Mouse (Mus musculus) heart, embryonic 11.5 days (tissue): ENCODE data around the gene Disp2. TPM values are rescaled to one million over a fixed set of nuclear protein-coding genes. Genes with fewer than 3 reads are reported as not detected.
A peak's percentile ranks its signal among the peaks of the same experiment; 100 is the strongest.

Experiments used
- ATAC-seq: fragments of 200-750 bp; cut with Nextera tagmentation; replicated peaks from 2 replicates; pipeline ENCODE4 v1.8.0; 2017; ENCODE audit warnings: moderate library complexity; ENCODE audit not compliant: insufficient number of reproducible peaks, low FRiP score, low TSS enrichment
- H3K27ac ChIP-seq: fragments of 300-500 bp; sonication (generic); 2 replicates; pipeline ENCODE4 v1.5.1; 2014; ENCODE audit warnings: mild to moderate bottlenecking, low read depth, low read length
- H3K27me3 ChIP-seq: fragments of 300-500 bp; sonication (generic); 2 replicates; pipeline ENCODE4 v1.6.1; 2014; ENCODE audit warnings: mild to moderate bottlenecking, low read length, mixed read lengths; ENCODE audit not compliant: control insufficient read depth, insufficient read depth
- H3K36me3 ChIP-seq: fragments of 300-500 bp; sonication (generic); 2 replicates; pipeline ENCODE4 v1.6.1; 2014; ENCODE audit warnings: mild to moderate bottlenecking, low read length, moderate library complexity, mixed read lengths; ENCODE audit not compliant: control insufficient read depth, insufficient read depth
- H3K4me1 ChIP-seq: fragments of 300-500 bp; sonication (generic); 2 replicates; pipeline ENCODE4 v1.6.1; 2014; ENCODE audit warnings: low read length; ENCODE audit not compliant: control insufficient read depth, insufficient read depth
- H3K4me2 ChIP-seq: fragments of 300-500 bp; sonication (generic); 2 replicates; pipeline ENCODE4 v1.6.1; 2014; ENCODE audit warnings: mild to moderate bottlenecking, moderate library complexity
- H3K4me3 ChIP-seq: fragments of 300-500 bp; sonication (generic); 2 replicates; pipeline ENCODE4 v1.5.1; 2014; ENCODE audit warnings: low read depth, low read length
- H3K9ac ChIP-seq: fragments of 300-500 bp; sonication (generic); 2 replicates; pipeline ENCODE4 v1.6.1; 2014; ENCODE audit warnings: mild to moderate bottlenecking, low read depth, low read length, moderate library complexity
- H3K9me3 ChIP-seq: fragments of 300-500 bp; sonication (generic); replicated peaks from 2 replicates; pipeline ENCODE4 v1.6.1; 2016; ENCODE audit warnings: low read length; ENCODE audit not compliant: control insufficient read depth
- WGBS: fragments of 180-500 bp; shearing (Covaris S2); extraction: QIAGEN DNeasy Blood & Tissue Kit; methylation state at CpG from one replicate; pipeline ENCODE4 v1.1.7; 2014; ENCODE audit not compliant: insufficient replicate concordance; 5-methylcytosine and 5-hydroxymethylcytosine counted together
- polyA plus RNA-seq: library from polyadenylated mRNA; unstranded; fragments of >200 nt; fragmentation: Nextera tagmentation; extraction: Ambion mirVana; gene quantifications from 2 replicates; pipeline ENCODE4 v1.2.1, GENCODE M21; 2014

The Disp2 gene
- polyA plus RNA-seq, 1 experiment from 2014 or later: 0.21 TPM

- peak overlapping the region; percentile 75 for H3K4me3 ChIP-seq
- no peak overlapping the region for H3K9ac ChIP-seq
- 12% methylated on average over 7 of the region's 7 CpGs for WGBS
- no peaks in the 10 kb centered on the region for H3K9me3 ChIP-seq
- H3K36me3 ChIP-seq: no peaks in the 10 kb centered on the region
- peaks cover 22% of the 10 kb centered on the region for H3K4me1 ChIP-seq
- peaks cover 14% of the 10 kb centered on the region for H3K27me3 ChIP-seq
- H3K4me2 ChIP-seq: peak overlapping the region; percentile 85
- ATAC-seq: no peak
- no peak overlapping the region for H3K27ac ChIP-seq
Measured at GRCm38 (mm10) chr2:118744621-118745020, 34.9 kb upstream of the Disp2 start.

- Histone ChIP-seq H3K4me3 (peak within 1 kb of the TSS; percentile 75), H3K36me3 (no peaks in the 10 kb centered on the region), H3K4me2 (peak within 1 kb of the TSS; percentile 85), H3K27me3 (peaks cover 14% of the 10 kb centered on the region), H3K27ac (peak within 1 kb of the TSS; percentile 59), H3K4me1 (peaks cover 30% of the 10 kb centered on the region), H3K9me3 (no peaks in the 10 kb centered on the region), H3K9ac (peak within 1 kb of the TSS; percentile 91)
- ATAC-seq: peak; percentile 87
- under 1% methylated on average over 36 of the region's 57 CpGs for WGBS
Measured at GRCm38 (mm10) chr2:118745232-118745884, 34.2 kb upstream of the Disp2 start, which contains the start of gene Inafm2. Gene Inafm2, plus strand, starts transcription at chr2:118745758.

- Histone ChIP-seq H3K4me2 (peak overlapping the region; percentile 85), H3K27ac (peak overlapping the region; percentile 59), H3K36me3 (no peaks in the 10 kb centered on the region), H3K9me3 (no peaks in the 10 kb centered on the region), H3K9ac (peak overlapping the region; percentile 91), H3K27me3 (peaks cover 14% of the 10 kb centered on the region), H3K4me1 (peaks cover 37% of the 10 kb centered on the region), H3K4me3 (peak overlapping the region; percentile 75)
- WGBS: 1% methylated on average over 106 of the region's 113 CpGs
- peak; percentile 20 for ATAC-seq
Measured at GRCm38 (mm10) chr2:118745915-118746901, 33.3 kb upstream of the Disp2 start.

- H3K4me2 ChIP-seq: peak overlapping the region; percentile 85
- no peaks in the 10 kb centered on the region for H3K9me3 ChIP-seq
- H3K27me3 ChIP-seq: peaks cover 8% of the 10 kb centered on the region
- peak overlapping the region; percentile 91 for H3K9ac ChIP-seq
- no peak for ATAC-seq
- WGBS: 27% methylated on average over 10 of the region's 10 CpGs
- H3K27ac ChIP-seq: peak overlapping the region; percentile 29; the same call in 1 of the 2 replicates
- H3K4me3 ChIP-seq: peak overlapping the region; percentile 75
- H3K36me3 ChIP-seq: no peaks in the 10 kb centered on the region
- H3K4me1 ChIP-seq: peaks cover 49% of the 10 kb centered on the region
Measured at GRCm38 (mm10) chr2:118747301-118747960, 32.1 kb upstream of the Disp2 start.

- no peaks in the 10 kb centered on the region for H3K9me3 ChIP-seq
- peak overlapping the region; percentile 31 for H3K4me2 ChIP-seq
- no peaks in the 10 kb centered on the region for H3K36me3 ChIP-seq
- H3K4me1 ChIP-seq: peaks cover 53% of the 10 kb centered on the region
- peaks cover 1% of the 10 kb centered on the region for H3K27me3 ChIP-seq
- 0 out of 2 replicates have a peak overlapping the region, but pooled peaks have one; percentile 29 for H3K27ac ChIP-seq
- H3K4me3 ChIP-seq: no peak overlapping the region
- peak overlapping the region; percentile 2; the same call in 1 of the 2 replicates for H3K9ac ChIP-seq
- no peak for ATAC-seq
- WGBS: 51% methylated on average over 10 of the region's 10 CpGs
Measured at GRCm38 (mm10) chr2:118749341-118749884, 30.1 kb upstream of the Disp2 start.

- peak overlapping the region; percentile 31; the same call in 1 of the 2 replicates for H3K4me2 ChIP-seq
- ATAC-seq: no peak
- 45% methylated on average over 8 of the region's 8 CpGs for WGBS
- no peaks in the 10 kb centered on the region for H3K27me3 ChIP-seq
- H3K4me1 ChIP-seq: peaks cover 46% of the 10 kb centered on the region
- H3K9ac ChIP-seq: peak overlapping the region; percentile 2; the same call in 1 of the 2 replicates
- H3K4me3 ChIP-seq: no peak overlapping the region
- H3K36me3 ChIP-seq: no peaks in the 10 kb centered on the region
- no peaks in the 10 kb centered on the region for H3K9me3 ChIP-seq
- peak overlapping the region; percentile 36 for H3K27ac ChIP-seq
Measured at GRCm38 (mm10) chr2:118750476-118750875, 29.0 kb upstream of the Disp2 start.

- Histone ChIP-seq H3K4me1 (peaks cover 46% of the 10 kb centered on the region), H3K36me3 (no peaks in the 10 kb centered on the region)
- ATAC-seq: no peak; the same call in 1 of the 2 replicates
Measured at GRCm38 (mm10) chr2:118751896-118752791, 27.4 kb upstream of the Disp2 start.

More at GRCm38 (mm10) chr2:118751896-118752791, 27.4 kb upstream of the Disp2 start:
- Histone ChIP-seq H3K9ac (peak overlapping the region; percentile 18; the same call in 1 of the 2 replicates), H3K4me3 (no peak overlapping the region), H3K9me3 (no peaks in the 10 kb centered on the region), H3K27me3 (no peaks in the 10 kb centered on the region), H3K27ac (peak overlapping the region; percentile 82), H3K4me2 (no peak overlapping the region; the same call in 1 of the 2 replicates)
- WGBS: 45% methylated on average over 16 of the region's 16 CpGs
